Mouse (Mus musculus): ENCODE results near the gene Gm11639. TPM values are rescaled to one million over a fixed set of nuclear protein-coding genes. Genes with fewer than 3 reads are reported as not detected.
"Not testable (repeated sequence)": the region's sequence is repeated elsewhere in the genome, so short reads cannot be mapped to it uniquely, and the experiment has no call there.

Gene Gm11639
- polyA plus RNA-seq, 1 experiment from 2014 or later, result 0.17 TPM

DNA sequence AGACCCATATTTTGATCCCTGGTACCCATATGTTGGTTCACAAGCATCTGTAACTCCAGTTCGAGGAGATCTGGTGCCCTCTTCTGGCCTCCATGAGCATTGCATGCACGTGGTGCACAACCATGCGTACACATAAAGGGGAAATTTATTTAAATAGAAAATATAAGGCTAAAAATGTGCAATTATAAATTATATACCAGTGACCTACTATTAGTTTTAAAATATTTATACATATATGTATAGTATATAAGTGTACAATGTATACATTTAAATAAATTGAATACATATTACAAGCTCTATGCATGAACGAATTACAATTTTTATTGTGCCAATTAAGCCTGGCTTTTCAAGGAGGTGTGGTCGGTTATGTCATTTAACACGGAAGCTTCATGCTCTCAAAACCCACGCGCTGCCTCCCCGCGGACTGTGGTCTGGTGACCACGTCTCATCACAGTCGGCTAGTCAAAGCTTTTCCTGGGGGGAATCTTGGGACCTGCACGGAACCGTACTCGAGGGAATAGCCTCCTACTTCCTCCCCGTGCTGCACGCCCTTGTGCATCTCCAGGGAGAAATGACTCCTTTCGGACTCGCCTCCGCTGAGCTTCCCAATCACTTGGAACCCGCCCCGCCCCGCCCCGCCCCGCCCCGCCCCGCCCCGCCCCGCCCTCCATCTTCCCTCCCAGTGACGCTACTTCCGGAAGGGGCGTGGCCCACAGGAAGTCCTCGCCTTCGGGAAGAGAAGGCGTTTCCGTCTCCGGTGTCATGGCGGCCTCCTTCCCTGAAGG, 440.4 kb downstream of the Gm11639 start, which contains the start of gene Mettl2:
Gene Mettl2, plus strand, starts transcription at position 691 of the 785 bp plus-strand sequence.
- Histone ChIP-seq H3K9ac (peak within 1 kb of the TSS; percentile 78), H3K4me3 (peak within 1 kb of the TSS; percentile 97), H3K9me3 (no peaks in the 10 kb centered on the region), H3K4me2 (peak within 1 kb of the TSS; percentile 65), H3K36me3 (replicated peaks) (peaks cover 2% of the 10 kb centered on the region; the same call in 1 of the 2 replicates), H3K27ac (peak within 1 kb of the TSS; percentile 84), H3K27me3 (replicated peaks) (no peaks in the 10 kb centered on the region), H3K4me1 (peaks cover 13% of the 10 kb centered on the region)
- peak; percentile 95 for ATAC-seq (replicated peaks)
- WGBS, result 2% methylated on average over 28 of the region's 38 CpGs

DNA sequence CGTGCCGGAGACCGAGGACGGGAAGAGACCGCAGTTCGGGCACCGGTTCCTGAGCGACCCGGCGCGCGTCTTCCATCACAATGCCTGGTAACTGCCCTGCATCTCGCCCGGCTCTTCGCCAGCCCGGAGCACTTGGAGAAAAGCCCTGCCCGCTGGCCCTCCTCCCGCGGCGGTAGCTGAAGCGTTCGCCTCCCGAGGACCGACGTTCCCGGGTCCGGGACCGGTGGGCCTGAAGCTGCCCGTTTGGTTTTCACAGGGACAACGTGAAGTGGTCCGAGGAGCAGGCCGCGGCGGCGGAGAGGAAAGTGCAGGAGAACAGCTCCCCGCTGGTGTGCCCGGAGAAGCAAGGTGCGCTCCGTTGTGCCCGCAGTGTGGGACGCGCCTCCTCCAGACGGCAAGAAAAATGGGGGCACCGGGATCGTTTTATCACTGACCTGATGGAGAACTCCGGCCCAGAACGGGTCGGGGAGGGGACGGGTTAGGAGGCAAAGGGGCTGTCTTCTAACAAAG, 441.1 kb downstream of the Gm11639 start:
- Histone ChIP-seq H3K9ac (peak overlapping the region; percentile 78), H3K27ac (0 out of 2 replicates have a peak overlapping the region, but pooled peaks have one; percentile 84), H3K4me2 (peak overlapping the region; percentile 65), H3K4me1 (peaks cover 13% of the 10 kb centered on the region), H3K4me3 (peak overlapping the region; percentile 97), H3K36me3 (replicated peaks) (peaks cover 3% of the 10 kb centered on the region; the same call in 1 of the 2 replicates), H3K9me3 (no peaks in the 10 kb centered on the region), H3K27me3 (replicated peaks) (no peaks in the 10 kb centered on the region)
- 0% methylated on average over 49 of the region's 49 CpGs for whole genome bisulfite sequencing
- ATAC-seq (replicated peaks), result no peak; the same call in 1 of the 2 replicates

DNA sequence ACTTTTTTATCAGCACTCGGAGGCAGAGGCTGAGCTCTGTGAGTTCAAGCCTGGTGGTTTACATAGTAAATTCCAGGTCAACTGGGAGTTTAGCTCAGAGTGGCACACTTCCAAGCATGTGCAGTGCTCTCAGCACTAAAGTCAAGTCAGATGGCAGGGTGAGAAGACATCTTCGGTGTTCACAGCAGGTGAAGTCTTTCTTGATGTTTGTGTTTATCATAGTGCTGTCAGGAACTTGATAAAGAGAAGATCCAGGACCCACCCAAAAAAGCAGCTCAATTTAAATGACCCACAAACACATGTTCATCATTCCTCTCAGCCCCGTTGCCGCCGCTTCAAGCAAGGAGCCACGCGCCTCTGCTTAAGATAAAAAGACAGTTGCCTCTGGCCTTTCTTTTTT, 450.2 kb downstream of the Gm11639 start:
- no peak for ATAC-seq (replicated peaks)
- no peaks in the 10 kb centered on the region for H3K9me3 ChIP-seq
- H3K36me3 ChIP-seq (replicated peaks), result peaks cover 46% of the 10 kb centered on the region
- H3K27me3 ChIP-seq (replicated peaks), result no peaks in the 10 kb centered on the region
- no peak overlapping the region for H3K4me3 ChIP-seq
- H3K27ac ChIP-seq, result no peak overlapping the region
- 95% methylated on average over 7 of the region's 7 CpGs for WGBS
- no peak overlapping the region for H3K4me2 ChIP-seq
- H3K4me1 ChIP-seq, result no peaks in the 10 kb centered on the region
- H3K9ac ChIP-seq, result no peak overlapping the region

DNA sequence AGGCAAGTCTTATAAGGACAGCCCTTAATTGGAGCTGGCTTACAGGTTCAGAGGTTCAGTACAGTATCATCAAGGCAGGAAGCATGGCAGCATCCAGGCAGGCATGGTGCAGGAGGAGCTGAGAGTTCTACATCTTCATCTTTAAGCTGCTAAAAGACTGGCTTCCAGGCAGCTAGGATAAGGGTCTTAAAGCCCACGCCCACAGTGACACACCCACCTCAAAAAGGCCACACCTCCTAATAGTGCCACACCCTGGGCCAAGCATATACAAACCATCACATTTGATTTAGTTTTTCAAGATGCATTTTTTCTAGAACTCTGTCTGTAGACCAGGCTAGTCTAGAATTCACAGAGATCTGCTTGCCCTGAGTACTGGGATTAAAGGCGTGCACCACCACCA, 451.7 kb downstream of the Gm11639 start:
- ATAC-seq (replicated peaks); H3K9ac ChIP-seq; H3K9me3 ChIP-seq; H3K4me3 ChIP-seq; H3K4me1 ChIP-seq; H3K27me3 ChIP-seq (replicated peaks); H3K27ac ChIP-seq; H3K4me2 ChIP-seq: not testable (repeated sequence)
- peaks cover 47% of the 10 kb centered on the region for H3K36me3 ChIP-seq (replicated peaks)
- WGBS, result 97% methylated on average over 2 of the region's 2 CpGs

DNA sequence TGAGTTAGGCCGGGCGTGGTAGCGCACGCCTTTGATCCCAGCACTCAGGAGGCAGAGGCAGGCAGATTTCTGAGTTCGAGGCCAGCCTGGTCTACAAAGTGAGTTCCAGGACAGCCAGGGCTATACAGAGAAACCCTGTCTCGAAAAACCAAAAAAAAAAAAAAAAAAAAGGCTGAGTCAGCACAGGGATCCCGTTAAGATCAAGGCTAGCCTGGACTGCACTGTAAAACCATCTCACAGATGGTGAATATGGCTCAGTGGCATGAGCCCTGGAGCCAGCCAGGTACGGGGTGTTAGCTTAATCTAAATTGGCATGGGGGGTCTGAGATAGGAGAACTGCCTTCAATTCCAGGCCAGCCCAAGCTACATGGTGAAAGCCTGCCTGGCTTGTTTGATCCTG, 455.0 kb downstream of the Gm11639 start:
- H3K9ac ChIP-seq; H3K4me2 ChIP-seq; H3K27me3 ChIP-seq (replicated peaks); H3K4me3 ChIP-seq; H3K4me1 ChIP-seq; H3K27ac ChIP-seq; H3K9me3 ChIP-seq; ATAC-seq (replicated peaks): not testable (repeated sequence)
- WGBS, result 99% methylated on average over 7 of the region's 8 CpGs
- H3K36me3 ChIP-seq (replicated peaks), result peaks cover 21% of the 10 kb centered on the region

DNA sequence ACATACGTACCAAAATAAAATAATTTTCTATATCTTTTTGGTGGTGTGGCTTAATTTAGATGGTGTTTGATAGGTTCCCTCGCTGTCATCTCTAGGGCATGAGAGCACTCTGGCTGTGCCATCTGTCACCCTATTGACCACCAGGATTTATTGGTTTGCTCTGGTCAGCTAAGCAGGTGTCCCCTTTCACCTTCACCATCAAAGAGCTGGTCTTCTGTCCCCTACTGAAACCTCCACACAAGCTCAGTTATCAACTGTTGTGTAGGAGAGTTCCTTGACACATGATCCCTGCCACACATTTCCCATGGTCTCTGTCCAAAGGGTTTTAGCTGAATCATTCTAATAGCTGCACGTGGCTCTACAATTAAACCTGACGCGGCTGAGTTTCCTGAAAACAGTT, 455.6 kb downstream of the Gm11639 start:
- 94% methylated on average over 5 of the region's 5 CpGs for WGBS
- Histone ChIP-seq H3K9me3 (no peaks in the 10 kb centered on the region), H3K4me3 (no peak overlapping the region), H3K27ac (no peak overlapping the region), H3K27me3 (replicated peaks) (no peaks in the 10 kb centered on the region), H3K36me3 (replicated peaks) (peaks cover 17% of the 10 kb centered on the region), H3K4me2 (no peak overlapping the region), H3K9ac (no peak overlapping the region), H3K4me1 (no peaks in the 10 kb centered on the region)
- ATAC-seq (replicated peaks), result no peak

DNA sequence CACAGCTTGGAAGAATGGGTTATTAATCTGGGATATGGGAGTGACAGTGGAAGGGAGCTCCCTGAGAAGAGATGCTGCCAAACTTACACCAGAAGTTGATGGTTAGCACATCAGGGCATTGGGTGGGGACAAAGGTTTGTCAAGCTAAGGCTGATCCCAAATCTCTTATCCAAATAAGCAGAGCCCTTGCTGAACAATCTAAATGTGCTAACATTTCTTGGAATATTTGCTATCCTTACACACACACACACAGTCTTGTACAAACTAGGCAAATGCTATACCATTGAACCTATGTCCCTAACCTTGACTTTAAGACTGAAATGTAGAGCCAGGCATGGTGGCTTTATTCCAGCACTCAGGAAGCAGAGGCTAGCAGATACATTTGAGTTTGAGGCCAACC, 458.1 kb downstream of the Gm11639 start:
- Histone ChIP-seq H3K9ac (no peak overlapping the region), H3K4me3 (no peak overlapping the region), H3K4me1 (no peaks in the 10 kb centered on the region), H3K9me3 (no peaks in the 10 kb centered on the region), H3K4me2 (no peak overlapping the region), H3K27ac (no peak overlapping the region), H3K27me3 (replicated peaks) (no peaks in the 10 kb centered on the region), H3K36me3 (replicated peaks) (peaks cover 11% of the 10 kb centered on the region; the same call in 1 of the 2 replicates)
- ATAC-seq (replicated peaks), result no peak

DNA sequence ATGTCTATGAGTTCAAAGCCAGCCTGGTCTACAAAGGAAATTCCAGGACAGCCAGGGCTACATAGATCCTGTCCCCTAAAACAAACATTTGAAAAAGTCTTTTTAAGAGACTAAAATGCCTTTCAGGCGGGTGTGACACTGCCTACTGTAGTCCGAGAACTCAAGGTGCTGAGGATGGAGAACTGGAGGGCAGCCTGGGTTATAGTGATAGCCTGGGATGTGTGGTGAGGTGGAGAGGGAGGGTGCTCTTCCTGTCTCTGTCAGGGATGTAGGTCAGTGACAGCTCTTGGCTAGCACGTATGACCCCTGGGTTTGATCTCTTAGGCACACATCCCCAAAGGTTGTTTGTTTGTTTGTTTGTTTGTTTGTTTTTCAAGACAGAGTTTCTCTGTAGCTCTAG, 458.6 kb downstream of the Gm11639 start:
- 86% methylated on average over 3 of the region's 3 CpGs for WGBS
- Histone ChIP-seq H3K4me3 (no peak overlapping the region), H3K27ac (no peak overlapping the region), H3K9ac (no peak overlapping the region), H3K4me1 (no peaks in the 10 kb centered on the region), H3K4me2 (no peak overlapping the region), H3K27me3 (replicated peaks) (no peaks in the 10 kb centered on the region), H3K36me3 (replicated peaks) (peaks cover 11% of the 10 kb centered on the region; the same call in 1 of the 2 replicates), H3K9me3 (no peaks in the 10 kb centered on the region)
- no peak for ATAC-seq (replicated peaks)

DNA sequence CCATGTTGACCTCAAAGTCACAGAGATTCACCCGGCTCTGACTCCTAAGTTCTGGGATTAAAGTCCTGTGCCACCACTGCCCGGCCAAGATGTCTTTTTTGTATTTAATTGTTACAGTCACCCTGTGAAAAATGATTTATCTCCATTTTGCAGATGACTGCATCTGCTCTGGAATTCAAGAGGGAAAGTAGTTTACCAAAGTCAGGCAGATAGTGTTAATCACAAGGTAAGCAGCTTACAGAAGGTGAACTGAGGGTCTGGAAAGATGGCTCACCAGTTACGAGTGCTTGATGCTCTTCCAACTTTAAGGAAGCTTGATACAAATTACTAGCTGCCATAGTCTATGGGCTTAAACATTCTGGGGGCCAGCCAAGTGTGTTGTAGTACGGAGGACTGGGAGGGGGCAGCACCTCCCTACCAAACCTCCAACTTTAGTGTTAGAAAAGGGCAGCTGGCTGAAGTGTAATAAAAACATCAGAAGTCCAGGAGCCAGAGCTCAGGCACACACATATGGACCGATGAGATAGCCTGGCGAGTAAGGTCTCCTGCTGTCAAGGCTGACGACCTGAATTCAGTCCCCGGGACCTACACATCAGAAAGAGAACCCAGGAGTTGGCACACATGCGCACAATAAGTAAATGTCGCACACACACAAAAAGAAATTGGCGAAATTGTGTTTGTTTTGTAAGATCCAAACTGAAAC, 459.2 kb downstream of the Gm11639 start:
- 83% methylated on average over 11 of the region's 11 CpGs for WGBS
- ATAC-seq (replicated peaks), result no peak

DNA sequence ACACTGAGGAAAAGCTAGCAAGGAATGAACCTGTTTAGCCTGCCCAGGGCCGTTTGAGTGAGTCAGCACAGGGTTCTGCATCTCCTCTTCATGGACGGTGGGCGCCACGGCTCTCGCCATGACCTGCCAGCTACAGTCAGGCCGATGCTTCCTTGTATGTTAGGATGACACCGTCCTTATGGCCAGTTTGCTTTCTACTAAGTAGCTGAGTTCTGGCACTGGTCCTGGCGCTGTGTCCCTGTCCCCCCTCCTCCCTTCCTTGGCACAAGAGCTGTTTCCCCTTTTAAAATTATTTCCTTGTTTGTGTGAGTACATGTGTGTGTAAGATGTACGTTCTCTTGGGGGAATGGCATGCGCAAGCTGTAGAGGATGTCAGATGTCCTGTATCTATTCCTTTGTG, 459.7 kb downstream of the Gm11639 start:
- no peak for ATAC-seq (replicated peaks)
- Histone ChIP-seq H3K4me2 (no peak overlapping the region), H3K4me1 (no peaks in the 10 kb centered on the region), H3K36me3 (replicated peaks) (0 out of 2 replicates have a peak, but pooled peaks cover 6% of the 10 kb centered on the region), H3K9ac (no peak overlapping the region), H3K4me3 (no peak overlapping the region), H3K27ac (no peak overlapping the region), H3K9me3 (no peaks in the 10 kb centered on the region), H3K27me3 (replicated peaks) (no peaks in the 10 kb centered on the region)
- WGBS, result 92% methylated on average over 10 of the region's 10 CpGs

More for the DNA sequence above, 459.2 kb downstream of the Gm11639 start:
- Histone ChIP-seq H3K4me3 (no peak overlapping the region), H3K4me1 (no peaks in the 10 kb centered on the region), H3K9me3 (no peaks in the 10 kb centered on the region), H3K9ac (no peak overlapping the region), H3K36me3 (replicated peaks) (peaks cover 7% of the 10 kb centered on the region; the same call in 1 of the 2 replicates), H3K27ac (no peak overlapping the region), H3K27me3 (replicated peaks) (no peaks in the 10 kb centered on the region), H3K4me2 (no peak overlapping the region)

DNA sequence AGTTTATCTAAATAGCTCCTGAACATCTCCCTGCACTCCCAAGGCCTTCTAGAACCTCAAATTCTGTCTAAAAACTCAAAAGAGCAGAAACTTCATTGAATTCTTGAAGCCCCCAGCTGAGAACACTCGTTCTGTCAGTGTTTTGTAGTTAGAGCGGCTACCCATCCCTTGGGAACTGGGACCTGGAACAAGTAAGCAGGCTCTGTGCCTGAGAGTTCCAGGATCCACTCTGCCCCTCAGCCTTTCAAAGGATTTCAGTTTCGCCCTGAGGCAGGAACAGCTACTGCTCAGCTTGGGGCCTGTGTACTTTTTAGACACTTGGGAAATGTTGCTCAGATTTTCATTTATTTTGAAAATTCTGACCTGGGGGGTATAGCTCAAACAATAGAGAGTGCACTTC, 461.1 kb downstream of the Gm11639 start, which contains the start of gene Gm10842:
Gene Gm10842, plus strand, starts transcription at position 301 of the 400 bp plus-strand sequence.
- WGBS, result 64% methylated on average over 3 of the region's 3 CpGs
- Histone ChIP-seq H3K4me1 (peaks cover 4% of the 10 kb centered on the region; the same call in 1 of the 2 replicates), H3K9me3 (no peaks in the 10 kb centered on the region), H3K9ac (no peak within 1 kb of the TSS), H3K4me2 (no peak within 1 kb of the TSS), H3K27me3 (replicated peaks) (no peaks in the 10 kb centered on the region), H3K4me3 (no peak within 1 kb of the TSS), H3K27ac (no peak within 1 kb of the TSS), H3K36me3 (replicated peaks) (no peaks in the 10 kb centered on the region)
- no peak for ATAC-seq (replicated peaks)

DNA sequence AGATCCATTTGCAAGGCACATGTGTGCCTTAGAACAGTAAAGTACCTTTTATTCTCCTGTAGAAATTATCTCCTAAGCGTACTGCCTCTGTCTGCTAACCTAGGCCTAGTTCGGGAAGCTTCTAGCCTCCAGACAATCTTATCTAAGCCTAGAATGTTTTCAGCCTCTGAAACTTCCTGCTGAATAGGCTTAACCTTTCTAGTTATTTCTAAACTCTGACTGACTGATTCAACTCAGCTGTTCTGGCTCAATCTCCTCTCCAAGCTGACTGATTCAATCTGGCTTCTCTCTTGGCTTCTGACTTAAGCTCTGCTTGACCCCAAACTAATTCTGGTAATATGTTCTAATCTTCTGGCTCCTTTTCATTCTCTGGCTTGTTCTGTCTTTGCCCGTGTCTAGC, 463.8 kb downstream of the Gm11639 start:
- 84% methylated on average over 3 of the region's 3 CpGs for WGBS
- no peak overlapping the region for H3K4me2 ChIP-seq
- no peak overlapping the region for H3K27ac ChIP-seq
- no peaks in the 10 kb centered on the region for H3K27me3 ChIP-seq (replicated peaks)
- H3K9me3 ChIP-seq, result no peaks in the 10 kb centered on the region
- no peaks in the 10 kb centered on the region for H3K36me3 ChIP-seq (replicated peaks)
- no peak overlapping the region for H3K9ac ChIP-seq
- H3K4me3 ChIP-seq, result no peak overlapping the region
- ATAC-seq (replicated peaks), result no peak
- H3K4me1 ChIP-seq, result peaks cover 14% of the 10 kb centered on the region; the same call in 1 of the 2 replicates
